Mouse (Mus musculus) gastrocnemius, postnatal 36 days (tissue): ENCODE measurements at regions not wholly inside any gene's neighbourhood (a gene's known extent, or its start where the extent isn't known, plus 50 kb on each side); places are given as distances from the start of the nearest gene placed in this dataset.
"Not testable (repeated sequence)": the region's sequence is repeated elsewhere in the genome, so short reads cannot be mapped to it uniquely, and the experiment has no call there.

ENCODE experiments used
- DNase-seq, 2 experiments: peaks; one replicate each; pipeline ENCODE4 v3.0.0; 2022
- intact Hi-C: fragments of 180-260 bp; cut with DNase I; formaldehyde crosslinking; loops from one replicate; pipeline ENCODE4 v1.15.1; 2025
- microRNA-seq, 2 experiments: library from miRNA; unstranded; fragments of <30 nt; microRNA quantifications; one replicate each; pipeline ENCODE4 v1.2.0; 2021

GRCm38 (mm10) chr12:114563683-114564082, 1020.0 kb downstream of the Adam6a start:
- intact Hi-C loops: no loop called here
- no peak for DNase-seq

GRCm38 (mm10) chr12:114564329-114564728, 1020.6 kb downstream of the Adam6a start:
- DNase-seq: no peak
- intact Hi-C loops: no loop called here

- intact Hi-C loops: no loop called here
- DNase-seq: no peak
Measured at GRCm38 (mm10) chr12:114583371-114583770, 1039.7 kb downstream of the Adam6a start.

GRCm38 (mm10) chr12:114587227-114587626, 1043.5 kb downstream of the Adam6a start:
- DNase-seq: no peak
- intact Hi-C loops: no loop called here

GRCm38 (mm10) chr12:114597672-114598071, 1054.0 kb downstream of the Adam6a start:
- intact Hi-C loops: no loop called here

GRCm38 (mm10) chr12:114609171-114609570, 1065.5 kb downstream of the Adam6a start:
- intact Hi-C loops: no loop called here
- DNase-seq: no peak

More at GRCm38 (mm10) chr12:114597672-114598071, 1054.0 kb downstream of the Adam6a start:
- no peak for DNase-seq

GRCm38 (mm10) chr12:114612108-114612507, 1068.4 kb downstream of the Adam6a start:
- intact Hi-C loops: no loop called here
- no peak for DNase-seq

- intact Hi-C loops: no loop called here
- no peak for DNase-seq
Measured at GRCm38 (mm10) chr12:114615179-114615578, 1071.5 kb downstream of the Adam6a start.

GRCm38 (mm10) chr12:114615712-114616111, 1072.0 kb downstream of the Adam6a start:
- no peak for DNase-seq
- intact Hi-C loops: no loop called here

GRCm38 (mm10) chr12:114641089-114641488, 1097.4 kb downstream of the Adam6a start:
- DNase-seq: no peak
- intact Hi-C loops: no loop called here

- intact Hi-C loops: no loop called here
- no peak for DNase-seq
Measured at GRCm38 (mm10) chr12:114646372-114646771, 1102.7 kb downstream of the Adam6a start.

GRCm38 (mm10) chr12:114650432-114651101, 1106.9 kb downstream of the Adam6a start:
- DNase-seq, intact Hi-C loops: not testable (repeated sequence)

GRCm38 (mm10) chr12:114657134-114657533, 1113.4 kb downstream of the Adam6a start:
- not testable (repeated sequence) for DNase-seq

More at GRCm38 (mm10) chr12:114657134-114657533, 1113.4 kb downstream of the Adam6a start:
- intact Hi-C loops: not testable (repeated sequence)

Small RNA genes lying in the stretch of these regions (microRNA-seq; reads per million reads assigned to microRNA genes)
- 0 reads per million in 2 experiments for gene Mir7094-1
- gene Mir7094-2: 0 reads per million in 2 experiments
